Mouse (Mus musculus): Measurements from ENCODE around the gene Ppy. TPM values are rescaled to one million over a fixed set of nuclear protein-coding genes. Genes with fewer than 3 reads are reported as not detected.

Ppy gene
- polyA plus RNA-seq, 1 experiment from 2014 or later = not detected

DNA sequence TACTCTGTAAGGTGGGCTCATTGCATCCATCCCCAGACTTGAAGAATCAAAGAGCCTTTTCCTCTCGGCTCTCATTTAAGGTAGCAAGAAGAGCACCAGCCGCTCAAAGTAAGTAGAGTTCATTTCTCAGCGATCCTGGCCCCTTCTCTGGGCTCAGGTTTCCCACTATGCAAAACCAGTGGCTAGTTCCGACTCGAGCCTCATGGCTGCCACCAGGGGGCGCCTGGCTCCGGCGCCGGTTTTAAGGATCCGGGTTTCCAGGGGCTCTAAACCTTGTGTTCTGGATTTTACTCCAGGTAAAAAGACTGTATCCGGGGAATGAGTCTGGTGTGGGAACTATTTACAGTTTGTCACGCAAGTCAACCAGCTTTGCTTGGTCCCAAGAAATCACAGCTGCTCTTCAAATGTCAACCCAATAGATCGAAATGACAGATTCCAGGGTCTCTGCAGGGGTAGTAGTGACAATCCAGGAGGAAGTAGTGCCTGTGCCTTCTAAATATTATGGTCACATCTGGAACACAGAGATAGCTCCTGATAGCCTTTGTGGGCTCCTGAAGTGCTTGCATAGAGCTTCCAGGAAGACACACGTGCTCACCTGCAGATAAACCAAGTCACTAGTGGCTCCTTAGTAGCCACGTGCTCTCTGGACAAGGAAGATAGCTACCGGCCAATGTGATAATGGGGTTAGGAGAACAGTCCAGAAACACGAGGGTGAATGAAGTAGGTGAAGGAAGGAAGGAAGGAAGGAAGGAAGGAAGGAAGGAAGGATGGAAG lies 1.6 kb upstream of the Ppy start:
- no peak for ATAC-seq (replicated peaks; ENCODE audit: insufficient number of reproducible peaks, low FRiP score, low TSS enrichment)
- peaks cover 46% of the 10 kb centered on the region for H3K27me3 ChIP-seq (ENCODE audit: control insufficient read depth, insufficient read depth, low read length)
- H3K27ac ChIP-seq (ENCODE audit: low read depth, low read length) = no peak overlapping the region
- no peaks in the 10 kb centered on the region for H3K36me3 ChIP-seq (ENCODE audit: control insufficient read depth, insufficient read depth, low read length)
- H3K4me1 ChIP-seq (ENCODE audit: control insufficient read depth, insufficient read depth, low read length) = peaks cover 6% of the 10 kb centered on the region
- H3K4me2 ChIP-seq = peak overlapping the region; percentile 16; the same call in 1 of the 2 replicates
- 14% methylated on average over 17 of the region's 17 CpGs for WGBS (ENCODE audit: insufficient replicate concordance)
- no peak overlapping the region for H3K4me3 ChIP-seq (ENCODE audit: low read depth, low read length)
- H3K9me3 ChIP-seq (replicated peaks; ENCODE audit: control insufficient read depth, low read length) = no peaks in the 10 kb centered on the region
- no peak overlapping the region for H3K9ac ChIP-seq (ENCODE audit: low read depth, low read length)

DNA sequence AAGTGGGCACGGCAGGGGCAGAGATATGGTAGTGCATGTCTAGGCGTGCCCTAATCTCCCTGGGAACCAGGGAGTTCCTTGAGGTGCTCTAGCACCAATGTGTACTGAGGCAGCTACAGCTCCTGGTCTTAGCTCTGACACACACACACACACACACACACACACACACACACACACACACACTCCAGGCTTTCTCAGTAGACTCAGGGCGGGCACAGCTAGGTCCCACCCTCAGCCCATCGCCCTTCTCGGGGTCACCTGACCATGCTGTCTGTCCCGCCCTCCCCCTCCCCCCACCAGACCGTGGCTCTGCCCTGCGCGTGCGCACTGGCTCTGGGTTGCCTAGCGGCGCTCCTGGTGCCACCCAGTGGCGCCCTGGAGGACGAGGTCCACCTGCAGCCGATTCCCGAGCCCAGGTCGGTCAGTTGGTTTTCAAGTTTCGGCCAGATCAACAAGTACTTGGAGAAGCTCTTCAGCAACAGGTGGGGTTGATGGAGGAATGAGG lies 4.2 kb downstream of the Ppy start:
- peak; percentile 86 for ATAC-seq (replicated peaks; ENCODE audit: insufficient number of reproducible peaks, low FRiP score, low TSS enrichment)
- peaks cover 19% of the 10 kb centered on the region for H3K4me1 ChIP-seq (ENCODE audit: control insufficient read depth, insufficient read depth, low read length)
- no peaks in the 10 kb centered on the region for H3K9me3 ChIP-seq (replicated peaks; ENCODE audit: control insufficient read depth, low read length)
- H3K4me2 ChIP-seq = peak overlapping the region; percentile 61
- H3K27ac ChIP-seq (ENCODE audit: low read depth, low read length) = no peak overlapping the region
- H3K9ac ChIP-seq (ENCODE audit: low read depth, low read length) = peak overlapping the region; percentile 43; the same call in 1 of the 2 replicates
- H3K27me3 ChIP-seq (ENCODE audit: control insufficient read depth, insufficient read depth, low read length) = peaks cover 7% of the 10 kb centered on the region; the same call in 1 of the 2 replicates
- peak overlapping the region; percentile 25 for H3K4me3 ChIP-seq (ENCODE audit: low read depth, low read length)
- H3K36me3 ChIP-seq (ENCODE audit: control insufficient read depth, insufficient read depth, low read length) = no peaks in the 10 kb centered on the region
- WGBS (ENCODE audit: insufficient replicate concordance) = 4% methylated on average over 17 of the region's 18 CpGs

DNA sequence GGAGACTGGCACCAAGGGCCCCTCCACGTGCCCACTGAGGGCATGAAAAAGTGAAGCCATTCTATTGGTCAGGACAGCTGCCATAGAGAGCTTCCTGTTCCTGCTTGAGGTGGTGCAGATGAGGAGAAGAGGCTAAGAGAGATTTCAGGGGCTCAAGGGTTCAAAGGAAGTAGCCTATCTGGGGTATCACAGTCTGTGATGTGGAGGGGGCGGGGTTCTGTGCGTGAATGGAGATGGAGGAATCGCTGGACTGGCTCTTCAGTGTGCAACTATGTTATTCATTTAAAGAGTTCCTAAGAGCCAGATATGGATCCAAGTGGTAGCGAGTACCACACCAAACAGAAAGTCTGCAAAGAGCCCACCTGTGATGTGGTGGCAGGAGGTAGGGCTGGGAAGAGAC lies 4.7 kb downstream of the Ppy start:
- peaks cover 4% of the 10 kb centered on the region; the same call in 1 of the 2 replicates for H3K27me3 ChIP-seq (ENCODE audit: control insufficient read depth, insufficient read depth, low read length)
- peaks cover 19% of the 10 kb centered on the region for H3K4me1 ChIP-seq (ENCODE audit: control insufficient read depth, insufficient read depth, low read length)
- 0 out of 2 replicates have a peak, but pooled peaks have one; percentile 16 for ATAC-seq (replicated peaks; ENCODE audit: insufficient number of reproducible peaks, low FRiP score, low TSS enrichment)
- WGBS (ENCODE audit: insufficient replicate concordance) = 73% methylated on average over 5 of the region's 5 CpGs
- no peaks in the 10 kb centered on the region for H3K36me3 ChIP-seq (ENCODE audit: control insufficient read depth, insufficient read depth, low read length)
- no peaks in the 10 kb centered on the region for H3K9me3 ChIP-seq (replicated peaks; ENCODE audit: control insufficient read depth, low read length)
- peak overlapping the region; percentile 61 for H3K4me2 ChIP-seq
- peak overlapping the region; percentile 25; the same call in 1 of the 2 replicates for H3K4me3 ChIP-seq (ENCODE audit: low read depth, low read length)
- no peak overlapping the region for H3K27ac ChIP-seq (ENCODE audit: low read depth, low read length)
- H3K9ac ChIP-seq (ENCODE audit: low read depth, low read length) = peak overlapping the region; percentile 43; the same call in 1 of the 2 replicates

DNA sequence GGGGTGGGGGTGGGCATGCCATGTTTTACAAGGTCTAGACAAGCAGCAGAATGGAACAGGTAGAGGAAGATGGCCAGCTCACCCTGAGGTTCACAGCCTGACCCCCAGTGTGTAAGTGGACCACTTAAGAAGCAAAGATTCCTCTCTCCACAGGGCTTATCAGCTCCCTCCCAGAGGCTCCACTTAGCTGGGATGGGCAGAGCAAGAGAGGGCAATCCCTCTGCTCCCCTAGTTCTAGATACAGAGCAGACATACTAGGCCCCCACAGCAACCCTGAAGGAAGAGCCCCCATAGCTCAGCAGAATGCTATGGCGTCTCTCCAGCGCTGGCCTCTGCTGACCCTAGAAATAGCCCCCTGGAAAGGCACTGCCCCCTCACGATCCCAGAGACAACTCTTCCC lies 5.4 kb downstream of the Ppy start:
- WGBS (ENCODE audit: insufficient replicate concordance) = 59% methylated on average over 3 of the region's 3 CpGs
- H3K9me3 ChIP-seq (replicated peaks; ENCODE audit: control insufficient read depth, low read length) = no peaks in the 10 kb centered on the region
- no peak overlapping the region for H3K9ac ChIP-seq (ENCODE audit: low read depth, low read length)
- H3K4me3 ChIP-seq (ENCODE audit: low read depth, low read length) = no peak overlapping the region
- H3K27me3 ChIP-seq (ENCODE audit: control insufficient read depth, insufficient read depth, low read length) = 0 out of 2 replicates have a peak, but pooled peaks cover 4% of the 10 kb centered on the region
- no peaks in the 10 kb centered on the region for H3K36me3 ChIP-seq (ENCODE audit: control insufficient read depth, insufficient read depth, low read length)
- no peak overlapping the region for H3K27ac ChIP-seq (ENCODE audit: low read depth, low read length)
- no peak overlapping the region for H3K4me2 ChIP-seq
- no peak for ATAC-seq (replicated peaks; ENCODE audit: insufficient number of reproducible peaks, low FRiP score, low TSS enrichment)
- peaks cover 19% of the 10 kb centered on the region for H3K4me1 ChIP-seq (ENCODE audit: control insufficient read depth, insufficient read depth, low read length)

DNA sequence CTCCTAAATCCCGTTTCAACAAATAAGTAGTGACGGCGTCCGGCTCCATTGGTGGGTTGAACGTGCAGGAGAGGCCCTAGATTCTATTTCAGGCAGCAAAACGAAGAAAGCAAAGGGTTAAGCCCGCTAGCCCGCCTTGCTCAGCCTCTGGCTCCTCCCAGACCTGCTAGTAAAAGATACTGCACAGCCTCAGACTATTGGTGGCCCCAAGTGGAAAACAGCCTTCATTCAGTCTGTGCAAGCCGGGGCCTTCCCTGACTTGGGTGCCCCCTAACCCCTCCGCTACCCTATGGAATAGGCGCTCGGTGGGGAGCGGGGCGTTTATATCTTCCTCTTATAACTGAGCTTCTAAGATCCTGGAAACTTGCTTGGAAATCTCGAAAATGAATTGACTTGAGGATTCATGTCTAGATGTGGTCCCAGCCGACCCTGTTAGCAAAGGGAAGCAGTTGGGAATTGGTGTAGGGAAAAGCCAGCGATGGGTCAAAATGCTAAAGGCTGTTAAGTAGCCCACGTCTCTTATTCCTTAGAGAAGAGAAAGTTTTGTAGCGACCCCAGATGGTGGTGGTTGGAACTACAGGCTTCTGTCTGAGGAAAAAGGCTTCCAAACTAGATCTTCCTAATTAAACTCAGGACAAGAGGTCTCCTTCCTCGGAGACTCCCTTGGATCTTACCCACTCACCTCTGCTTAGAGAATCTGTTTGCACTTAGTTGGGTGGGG lies 11.9 kb downstream of the Ppy start:
- WGBS (ENCODE audit: insufficient replicate concordance) = under 1% methylated on average over 20 of the region's 20 CpGs
- ATAC-seq (replicated peaks; ENCODE audit: insufficient number of reproducible peaks, low FRiP score, low TSS enrichment) = peak; percentile 75
- H3K4me1 ChIP-seq (ENCODE audit: control insufficient read depth, insufficient read depth, low read length) = peaks cover 13% of the 10 kb centered on the region

DNA sequence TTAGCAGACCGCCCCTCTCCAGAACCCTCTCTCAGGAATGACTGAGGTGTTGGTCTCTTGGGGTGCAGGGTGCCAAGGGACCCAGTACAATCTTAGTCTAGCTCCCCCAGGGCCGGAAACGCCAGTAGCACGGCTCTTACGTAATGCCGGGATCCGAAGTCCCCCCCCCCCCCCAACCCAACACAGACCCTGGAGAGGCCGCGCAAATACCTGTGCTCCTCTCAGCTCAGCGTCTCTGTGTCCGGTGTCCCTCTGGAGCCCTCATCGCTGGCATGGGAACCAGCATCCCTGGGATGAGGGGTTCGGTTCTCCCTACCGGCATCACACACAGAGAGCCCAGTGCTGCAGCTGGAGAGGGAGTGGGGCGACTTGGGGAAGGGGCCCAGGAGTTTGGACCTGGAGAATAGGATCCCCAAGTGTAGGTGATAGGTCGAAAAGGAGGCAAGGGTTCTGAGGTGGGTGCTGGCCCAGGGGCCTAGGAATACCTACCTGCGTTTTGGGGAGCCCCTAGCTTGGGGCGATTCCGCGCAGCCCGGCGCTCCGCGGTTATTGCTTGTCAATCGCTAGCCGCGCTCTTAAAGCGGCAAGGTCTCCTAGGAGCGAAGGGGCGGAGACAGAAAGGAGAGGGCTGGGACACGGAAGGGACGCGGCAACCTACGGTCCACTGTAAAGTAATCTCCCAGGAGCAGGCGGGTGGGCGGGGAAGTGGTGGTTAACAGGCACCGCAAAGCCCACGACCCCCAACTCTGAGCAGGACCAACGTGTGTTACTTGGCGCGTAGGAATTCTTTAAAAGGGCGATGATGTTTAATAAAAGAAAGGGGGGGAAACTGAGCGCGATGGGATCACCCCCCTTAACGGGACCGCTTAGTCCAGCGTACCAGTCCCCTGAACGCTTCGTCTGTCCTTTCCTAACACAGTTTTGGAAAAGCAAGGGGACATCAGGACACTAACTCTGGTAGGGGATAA lies 12.9 kb downstream of the Ppy start, which contains the start of gene Mpp2:
Mpp2 (minus strand) TSS at position 585 of the 968 bp plus-strand sequence.
- Histone ChIP-seq H3K4me1 (ENCODE audit: control insufficient read depth, insufficient read depth, low read length) (peaks cover 9% of the 10 kb centered on the region), H3K9ac (ENCODE audit: low read depth, low read length) (peak within 1 kb of the TSS; percentile 80), H3K9me3 (replicated peaks; ENCODE audit: control insufficient read depth, low read length) (no peaks in the 10 kb centered on the region; the same call in none of the 2 replicates), H3K27ac (ENCODE audit: low read depth, low read length) (peak within 1 kb of the TSS; percentile 89), H3K36me3 (ENCODE audit: control insufficient read depth, insufficient read depth, low read length) (peaks cover 4% of the 10 kb centered on the region; the same call in 1 of the 2 replicates), H3K4me3 (ENCODE audit: low read depth, low read length) (peak within 1 kb of the TSS; percentile 80), H3K27me3 (ENCODE audit: control insufficient read depth, insufficient read depth, low read length) (no peaks in the 10 kb centered on the region), H3K4me2 (peak within 1 kb of the TSS; percentile 91)
- under 1% methylated on average over 49 of the region's 49 CpGs for WGBS (ENCODE audit: insufficient replicate concordance)
- ATAC-seq (replicated peaks; ENCODE audit: insufficient number of reproducible peaks, low FRiP score, low TSS enrichment) = peak; percentile 76

More for the DNA sequence above, 11.9 kb downstream of the Ppy start:
- H3K36me3 ChIP-seq (ENCODE audit: control insufficient read depth, insufficient read depth, low read length) = peaks cover 4% of the 10 kb centered on the region; the same call in 1 of the 2 replicates
- peak overlapping the region; percentile 80 for H3K4me3 ChIP-seq (ENCODE audit: low read depth, low read length)
- no peaks in the 10 kb centered on the region for H3K27me3 ChIP-seq (ENCODE audit: control insufficient read depth, insufficient read depth, low read length)
- peak overlapping the region; percentile 91 for H3K4me2 ChIP-seq
- H3K9ac ChIP-seq (ENCODE audit: low read depth, low read length) = peak overlapping the region; percentile 72
- no peaks in the 10 kb centered on the region for H3K9me3 ChIP-seq (replicated peaks; ENCODE audit: control insufficient read depth, low read length)
- H3K27ac ChIP-seq (ENCODE audit: low read depth, low read length) = peak overlapping the region; percentile 89

DNA sequence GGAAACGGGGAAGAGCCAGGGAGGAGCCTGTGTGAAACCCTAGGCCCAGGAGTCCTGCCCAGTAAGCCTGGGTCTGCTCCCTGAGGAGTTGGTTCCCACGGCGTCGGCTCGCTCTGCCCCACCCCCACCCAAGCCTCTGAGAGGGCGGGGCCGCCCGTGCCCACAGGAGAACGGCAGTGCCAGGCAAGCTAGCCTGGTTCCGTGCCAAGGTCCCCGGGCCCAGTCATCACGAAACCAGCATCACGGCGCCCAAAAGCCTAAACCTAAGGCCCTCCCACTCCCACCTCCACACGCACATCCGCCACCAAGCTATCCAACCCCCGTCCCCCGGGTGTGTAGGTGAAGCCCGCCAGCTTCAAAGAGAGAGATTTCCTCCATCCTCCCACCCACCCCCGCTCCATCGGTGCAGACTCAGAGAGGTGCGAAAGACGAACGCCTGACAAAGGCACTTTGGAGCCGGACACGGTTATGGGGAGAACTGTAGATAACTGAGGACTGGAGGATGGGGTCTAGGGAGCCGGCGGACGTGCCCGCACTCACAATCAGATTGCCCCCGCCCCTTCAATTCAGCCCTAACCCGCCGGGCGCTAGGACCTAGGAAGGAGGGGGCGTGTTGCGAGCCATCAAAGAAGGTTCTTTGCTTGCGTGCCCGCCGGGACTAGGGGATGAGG lies 13.9 kb downstream of the Ppy start:
- peak overlapping the region; percentile 89 for H3K27ac ChIP-seq (ENCODE audit: low read depth, low read length)
- peak overlapping the region; percentile 91 for H3K4me2 ChIP-seq
- peak overlapping the region; percentile 80 for H3K4me3 ChIP-seq (ENCODE audit: low read depth, low read length)
- H3K36me3 ChIP-seq (ENCODE audit: control insufficient read depth, insufficient read depth, low read length) = peaks cover 4% of the 10 kb centered on the region; the same call in 1 of the 2 replicates
- under 1% methylated on average over 39 of the region's 39 CpGs for WGBS (ENCODE audit: insufficient replicate concordance)
- peak overlapping the region; percentile 80 for H3K9ac ChIP-seq (ENCODE audit: low read depth, low read length)
- peaks cover 15% of the 10 kb centered on the region for H3K4me1 ChIP-seq (ENCODE audit: control insufficient read depth, insufficient read depth, low read length)
- no peaks in the 10 kb centered on the region for H3K27me3 ChIP-seq (ENCODE audit: control insufficient read depth, insufficient read depth, low read length)
- H3K9me3 ChIP-seq (replicated peaks; ENCODE audit: control insufficient read depth, low read length) = no peaks in the 10 kb centered on the region; the same call in none of the 2 replicates
- ATAC-seq (replicated peaks; ENCODE audit: insufficient number of reproducible peaks, low FRiP score, low TSS enrichment) = peak; percentile 64

Data from heart, embryonic 11.5 days (tissue).